Mouse (Mus musculus): ENCODE data around the gene Atf6. TPM values are rescaled to one million over a fixed set of nuclear protein-coding genes. Genes with fewer than 3 reads are reported as not detected.

Gene Atf6
- total and polyA plus RNA-seq, 3 experiments, result 33.8 to 47.0 (median 35.3) TPM

GRCm38 (mm10) chr1:170699553-170699952 is 168.0 kb downstream of the Atf6 start:
- no peak for DNase-seq (ENCODE audit: extremely low read depth)
- H3K27me3 ChIP-seq (replicated peaks), result no peaks in the 10 kb centered on the region
- H3K79me2 ChIP-seq (replicated peaks; ENCODE audit: control insufficient read depth, extremely low read depth, insufficient read depth, poor library complexity, severe bottlenecking), result no peaks in the 10 kb centered on the region
- in situ Hi-C loops (cut with MboI; ENCODE audit: low pct_ligation_motif_present, low pct_unique_long_range_greater_than_20kb, low sequenced_read_pairs) (no loop called here), dilution Hi-C loops (cut with MboI; ENCODE audit: extremely low pct_ligation_motif_present, extremely low pct_unique_long_range_greater_than_20kb, low sequenced_read_pairs) (no loop called here)
- no peak overlapping the region for H3K4me3 ChIP-seq (replicated peaks in 1 of 3; ENCODE audit: low read depth in 2 of 3, low read length in 2 of 3, poor library complexity in 1 of 3)
- H3K9ac ChIP-seq (ENCODE audit: insufficient read depth, low read depth), result no peak overlapping the region
- no peaks in the 10 kb centered on the region for H3K9me3 ChIP-seq (replicated peaks; ENCODE audit: low read length)
- no peak overlapping the region for H3K27ac ChIP-seq (ENCODE audit: insufficient read depth, low read depth)
- no peak for TF ChIP-seq TBP (conservative IDR thresholded peaks at IDR 0.05; ENCODE audit: low read depth, low read length)
- no peak for TF ChIP-seq RCOR1 (conservative IDR thresholded peaks at IDR 0.05; ENCODE audit: low read depth, low read length)
- TF ChIP-seq CTCF (conservative IDR thresholded peaks at IDR 0.05 in 1 of 2, IDR thresholded peaks at IDR 0.05 in 1 of 2; ENCODE audit: low read depth in 2 of 2, low read length in 2 of 2), result no peak
- no peak for TF ChIP-seq ETS1 (conservative IDR thresholded peaks at IDR 0.05; ENCODE audit: low read depth, low read length)
- no peak for TF ChIP-seq ZMIZ1 (IDR thresholded peaks at IDR 0.05; ENCODE audit: low read depth, low read length)
- no peak for TF ChIP-seq JUN (IDR thresholded peaks at IDR 0.05; ENCODE audit: insufficient read depth, low read depth, low read length)
- no peak for TF ChIP-seq MXI1 (IDR thresholded peaks at IDR 0.05; ENCODE audit: low read depth, low read length)
- peaks cover 22 to 58% of the 10 kb centered on the region in 2 experiments for H3K4me1 ChIP-seq (ENCODE audit: control insufficient read depth in 1 of 2, insufficient read depth in 2 of 2)
- H3K4me2 ChIP-seq (ENCODE audit: insufficient read depth, low read depth, poor library complexity, severe bottlenecking), result no peak overlapping the region
- peaks cover 0 to 4% of the 10 kb centered on the region in 2 experiments for H3K36me3 ChIP-seq (replicated peaks in 1 of 2; ENCODE audit: control insufficient read depth in 1 of 2, insufficient read depth in 1 of 2, low read length in 1 of 2)

GRCm38 (mm10) chr1:170698771-170699170 is 168.8 kb downstream of the Atf6 start:
- dilution Hi-C loops (cut with MboI; ENCODE audit: extremely low pct_ligation_motif_present, extremely low pct_unique_long_range_greater_than_20kb, low sequenced_read_pairs) (no loop called here), in situ Hi-C loops (cut with MboI; ENCODE audit: low pct_ligation_motif_present, low pct_unique_long_range_greater_than_20kb, low sequenced_read_pairs) (no loop called here)

GRCm38 (mm10) chr1:170697771-170698356 is 169.7 kb downstream of the Atf6 start:
- DNase-seq (ENCODE audit: extremely low read depth), result no peak
- TF ChIP-seq USF1 (IDR thresholded peaks at IDR 0.05; ENCODE audit: low read depth, low read length) (no peak), IRF4 (IDR thresholded peaks at IDR 0.05; ENCODE audit: low read depth, low read length) (no peak), MAFK (IDR thresholded peaks at IDR 0.05; ENCODE audit: insufficient replicate concordance, low read length) (no peak), PAX5 (IDR thresholded peaks at IDR 0.05; ENCODE audit: low read length) (no peak), UBTF (IDR thresholded peaks at IDR 0.05; ENCODE audit: low read depth, low read length) (no peak)
- no peak overlapping the region for H3K4me3 ChIP-seq (replicated peaks in 1 of 3; ENCODE audit: low read depth in 2 of 3, low read length in 2 of 3, poor library complexity in 1 of 3)
- dilution Hi-C loops (cut with MboI; ENCODE audit: extremely low pct_ligation_motif_present, extremely low pct_unique_long_range_greater_than_20kb, low sequenced_read_pairs) (no loop called here), in situ Hi-C loops (cut with MboI; ENCODE audit: low pct_ligation_motif_present, low pct_unique_long_range_greater_than_20kb, low sequenced_read_pairs) (no loop called here)
- H3K4me1 ChIP-seq (ENCODE audit: control insufficient read depth in 1 of 2, insufficient read depth in 2 of 2), result peaks cover 25 to 46% of the 10 kb centered on the region in 2 experiments
- H3K4me2 ChIP-seq (ENCODE audit: insufficient read depth, low read depth, poor library complexity, severe bottlenecking), result no peak overlapping the region
- no peak overlapping the region for H3K9ac ChIP-seq (ENCODE audit: insufficient read depth, low read depth)
- H3K36me3 ChIP-seq (replicated peaks in 1 of 2; ENCODE audit: control insufficient read depth in 1 of 2, insufficient read depth in 1 of 2, low read length in 1 of 2), result no peaks in the 10 kb centered on the region
- H3K9me3 ChIP-seq (replicated peaks; ENCODE audit: low read length), result no peaks in the 10 kb centered on the region
- no peak overlapping the region for H3K27ac ChIP-seq (ENCODE audit: insufficient read depth, low read depth)
- H3K79me2 ChIP-seq (replicated peaks; ENCODE audit: control insufficient read depth, extremely low read depth, insufficient read depth, poor library complexity, severe bottlenecking), result no peaks in the 10 kb centered on the region
- no peaks in the 10 kb centered on the region for H3K27me3 ChIP-seq (replicated peaks)

More at GRCm38 (mm10) chr1:170698771-170699170, 168.8 kb downstream of the Atf6 start:
- Histone ChIP-seq H3K27ac (ENCODE audit: insufficient read depth, low read depth) (no peak overlapping the region), H3K36me3 (replicated peaks in 1 of 2; ENCODE audit: control insufficient read depth in 1 of 2, insufficient read depth in 1 of 2, low read length in 1 of 2) (peaks cover 0 to 2% of the 10 kb centered on the region in 2 experiments), H3K4me1 (ENCODE audit: control insufficient read depth in 1 of 2, insufficient read depth in 2 of 2) (peaks cover 25 to 55% of the 10 kb centered on the region in 2 experiments), H3K9ac (ENCODE audit: insufficient read depth, low read depth) (no peak overlapping the region), H3K9me3 (replicated peaks; ENCODE audit: low read length) (no peaks in the 10 kb centered on the region), H3K4me2 (ENCODE audit: insufficient read depth, low read depth, poor library complexity, severe bottlenecking) (no peak overlapping the region), H3K27me3 (replicated peaks) (no peaks in the 10 kb centered on the region), H3K79me2 (replicated peaks; ENCODE audit: control insufficient read depth, extremely low read depth, insufficient read depth, poor library complexity, severe bottlenecking) (no peaks in the 10 kb centered on the region), H3K4me3 (replicated peaks in 1 of 3; ENCODE audit: low read depth in 2 of 3, low read length in 2 of 3, poor library complexity in 1 of 3) (no peak overlapping the region)
- TF ChIP-seq CHD1 (IDR thresholded peaks at IDR 0.05; ENCODE audit: low read depth, low read length) (no peak), CHD2 (IDR thresholded peaks at IDR 0.05; ENCODE audit: low read length) (no peak), USF1 (IDR thresholded peaks at IDR 0.05; ENCODE audit: low read depth, low read length) (no peak), EP300 (IDR thresholded peaks at IDR 0.05; ENCODE audit: low read length) (no peak)
- DNase-seq (ENCODE audit: extremely low read depth), result no peak
